Mouse (Mus musculus) CH12.LX (cell line): ENCODE measurements at regions not wholly inside any gene's neighbourhood (a gene's known extent, or its start where the extent isn't known, plus 50 kb on each side); places are given as distances from the start of the nearest gene placed in this dataset.

Experiments used
- DNase-seq: peaks from one replicate; pipeline ENCODE4 v3.0.0-alpha.2; 2013; ENCODE audit errors: extremely low read depth
- H3K27ac ChIP-seq: 2 replicates; pipeline ENCODE4 v1.5.1; 2012; ENCODE audit warnings: low read depth, mild to moderate bottlenecking, control low read depth, moderate library complexity; ENCODE audit not compliant: insufficient read depth
- H3K27me3 ChIP-seq: replicated peaks from 2 replicates; pipeline ENCODE3; 2012; ENCODE audit warnings: inconsistent platforms
- H3K36me3 ChIP-seq, 2 experiments: replicated peaks in 1 of 2; 2 replicates each; pipeline versions ENCODE3 to v1.6.1; 2012; ENCODE audit warnings: inconsistent platforms in 1 of 2, low read length in 1 of 2, mild to moderate bottlenecking in 1 of 2, mixed read lengths in 1 of 2, moderate library complexity in 1 of 2; ENCODE audit not compliant: control insufficient read depth in 1 of 2, insufficient read depth in 1 of 2
- H3K4me1 ChIP-seq, 2 experiments: 2 replicates each; pipeline ENCODE4 v1.6.1; 2012; ENCODE audit warnings: inconsistent platforms in 1 of 2, moderate library complexity in 1 of 2; ENCODE audit not compliant: insufficient read depth in 2 of 2, control insufficient read depth in 1 of 2
- H3K4me2 ChIP-seq: 2 replicates; pipeline ENCODE4 v1.6.1; 2012; ENCODE audit warnings: low read depth, mild to moderate bottlenecking, control low read depth; ENCODE audit not compliant: poor library complexity, insufficient read depth, severe bottlenecking
- H3K4me3 ChIP-seq, 3 experiments: fragments of 150-350 bp in 1 of 3; sonication (generic) in 1 of 3; replicated peaks in 1 of 3; 2 replicates each; pipeline versions ENCODE3 to v1.5.1; 2011 to 2012; ENCODE audit warnings: low read depth in 2 of 3, low read length in 2 of 3, mild to moderate bottlenecking in 2 of 3, moderate library complexity in 2 of 3, control low read depth in 1 of 3, improper control_type of control experiment in 1 of 3, inconsistent platforms in 1 of 3, mixed read lengths in 1 of 3; ENCODE audit not compliant: poor library complexity in 1 of 3
- H3K79me2 ChIP-seq: replicated peaks from 2 replicates; pipeline ENCODE4 v1.6.1; 2012; ENCODE audit warnings: mild to moderate bottlenecking, moderate library complexity; ENCODE audit not compliant: control insufficient read depth, poor library complexity, insufficient read depth, severe bottlenecking; ENCODE audit errors: extremely low read depth
- H3K9ac ChIP-seq: 2 replicates; pipeline ENCODE4 v1.6.1; 2012; ENCODE audit warnings: low read depth, mild to moderate bottlenecking, control low read depth, moderate library complexity; ENCODE audit not compliant: insufficient read depth
- H3K9me3 ChIP-seq: replicated peaks from 2 replicates; pipeline ENCODE3; 2012; ENCODE audit warnings: low read length, inconsistent platforms, mixed read lengths
- BHLHE40 ChIP-seq: IDR thresholded peaks from 2 replicates; pipeline ENCODE4 v1.6.1; 2011; ENCODE audit warnings: mild to moderate bottlenecking, low read depth, low read length, improper control_type of control experiment
- ETS1 ChIP-seq: conservative IDR thresholded peaks from 2 replicates; pipeline ENCODE4 v1.6.1; 2012; ENCODE audit warnings: low read depth, mild to moderate bottlenecking, inconsistent platforms, low read length, improper control_type of control experiment, moderate library complexity
- GABPA ChIP-seq: IDR thresholded peaks from 2 replicates; pipeline ENCODE4 v1.6.1; 2012; ENCODE audit warnings: low read depth, low read length, improper control_type of control experiment, inconsistent platforms; ENCODE audit not compliant: insufficient replicate concordance
- HCFC1 ChIP-seq: IDR thresholded peaks from 2 replicates; pipeline ENCODE4 v1.6.1; 2012; ENCODE audit warnings: low read depth, mild to moderate bottlenecking, inconsistent platforms, low read length, improper control_type of control experiment
- JUND ChIP-seq: conservative IDR thresholded peaks from 2 replicates; pipeline ENCODE4 v1.6.1; 2011; ENCODE audit warnings: low read depth, low read length, improper control_type of control experiment
- MAZ ChIP-seq: IDR thresholded peaks from 2 replicates; pipeline ENCODE4 v1.6.1; 2012; ENCODE audit warnings: low read depth, mild to moderate bottlenecking, inconsistent platforms, low read length, improper control_type of control experiment, moderate library complexity
- NELFE ChIP-seq: IDR thresholded peaks from 2 replicates; pipeline ENCODE4 v1.6.1; 2011; ENCODE audit warnings: low read depth, low read length, improper control_type of control experiment
- POLR2A ChIP-seq: IDR thresholded peaks from 2 replicates; pipeline ENCODE4 v1.6.1; 2011; ENCODE audit warnings: low read depth, mild to moderate bottlenecking, improper control_type of control experiment, low read length
- POLR2AphosphoS2 ChIP-seq: IDR thresholded peaks from 2 replicates; pipeline ENCODE4 v1.6.1; 2011; ENCODE audit warnings: low read depth, low read length, improper control_type of control experiment
- RAD21 ChIP-seq: IDR thresholded peaks from 2 replicates; pipeline ENCODE4 v1.6.1; 2011; ENCODE audit warnings: low read depth, mild to moderate bottlenecking, low read length, improper control_type of control experiment, moderate library complexity
- SMC3 ChIP-seq: IDR thresholded peaks from 2 replicates; pipeline ENCODE4 v1.6.1; 2011; ENCODE audit warnings: low read depth, low read length, improper control_type of control experiment
- USF1 ChIP-seq: IDR thresholded peaks from 2 replicates; pipeline ENCODE4 v1.6.1; 2014; ENCODE audit warnings: low read depth, mild to moderate bottlenecking, inconsistent platforms, low read length, improper control_type of control experiment
- USF2 ChIP-seq: conservative IDR thresholded peaks from 2 replicates; pipeline ENCODE4 v1.6.1; 2011; ENCODE audit warnings: low read depth, low read length, improper control_type of control experiment
- ZC3H11A ChIP-seq: IDR thresholded peaks from 2 replicates; pipeline ENCODE4 v1.6.1; 2012; ENCODE audit warnings: low read depth, mild to moderate bottlenecking, inconsistent platforms, low read length, improper control_type of control experiment
- ZMIZ1 ChIP-seq: IDR thresholded peaks from 2 replicates; pipeline ENCODE4 v1.6.1; 2012; ENCODE audit warnings: low read depth, mild to moderate bottlenecking, inconsistent platforms, low read length, improper control_type of control experiment
- ZNF384 ChIP-seq: IDR thresholded peaks from 2 replicates; pipeline ENCODE4 v1.6.1; 2012; ENCODE audit warnings: low read depth, low read length, improper control_type of control experiment, inconsistent platforms
- dilution Hi-C: fragments of 300-500 bp; cut with MboI; formaldehyde crosslinking; loops from 2 replicates; pipeline ENCODE4 v1.14.3; 2020; ENCODE audit warnings: low sequenced_read_pairs; ENCODE audit not compliant: extremely low pct_unique_long_range_greater_than_20kb, extremely low pct_ligation_motif_present
- in situ Hi-C: fragments of 300-500 bp; cut with MboI; formaldehyde crosslinking; loops from 3 replicates; pipeline ENCODE4 v1.14.3; 2019; ENCODE audit warnings: low sequenced_read_pairs, low pct_ligation_motif_present, low pct_unique_long_range_greater_than_20kb, mixed read lengths

DNA sequence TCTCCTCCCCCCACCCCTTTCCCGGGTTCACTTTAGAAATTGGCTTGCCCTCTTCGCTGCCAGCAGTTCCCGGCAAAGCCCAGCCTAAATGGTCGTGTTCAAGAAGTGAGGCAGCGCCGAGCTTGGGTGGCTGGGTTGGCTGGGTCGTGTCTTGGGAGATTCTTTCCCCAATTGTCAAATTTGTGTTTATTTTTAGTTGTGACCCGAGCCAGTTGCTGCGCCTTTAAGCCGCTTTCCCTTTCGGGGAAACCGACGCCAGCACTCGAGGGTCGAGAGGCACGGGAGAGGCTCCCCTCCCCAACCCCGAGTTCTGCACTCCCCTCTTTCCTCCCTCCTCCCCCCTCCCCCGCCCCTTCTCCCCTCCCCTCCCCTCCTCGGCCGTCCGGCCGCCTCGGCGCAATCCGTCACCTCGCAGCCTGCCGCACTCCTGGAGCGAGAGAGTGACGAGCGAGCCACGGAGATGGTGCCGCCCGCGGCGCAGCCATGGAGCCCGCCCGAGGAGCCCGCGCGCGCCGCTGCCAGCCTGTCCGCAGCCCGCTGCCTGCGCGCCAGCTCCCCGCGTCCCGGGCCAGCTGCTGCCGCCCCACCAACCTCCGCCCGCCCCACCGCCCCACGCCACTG lies 64.6 kb upstream of the Frmpd3 start:
- H3K4me3 ChIP-seq: no peak overlapping the region
- TF ChIP-seq GABPA: no peak
- TF ChIP-seq, all 38 proteins: peak for 0
- Histone ChIP-seq H3K27ac (no peak overlapping the region), H3K9me3 (no peaks in the 10 kb centered on the region), H3K27me3 (no peaks in the 10 kb centered on the region), H3K79me2 (no peaks in the 10 kb centered on the region), H3K36me3 (no peaks in the 10 kb centered on the region), H3K9ac (no peak overlapping the region), H3K4me1 (no peaks in the 10 kb centered on the region), H3K4me2 (no peak overlapping the region)
- dilution Hi-C loops (no loop called here), in situ Hi-C loops (no loop called here)
- DNase-seq: no peak

DNA sequence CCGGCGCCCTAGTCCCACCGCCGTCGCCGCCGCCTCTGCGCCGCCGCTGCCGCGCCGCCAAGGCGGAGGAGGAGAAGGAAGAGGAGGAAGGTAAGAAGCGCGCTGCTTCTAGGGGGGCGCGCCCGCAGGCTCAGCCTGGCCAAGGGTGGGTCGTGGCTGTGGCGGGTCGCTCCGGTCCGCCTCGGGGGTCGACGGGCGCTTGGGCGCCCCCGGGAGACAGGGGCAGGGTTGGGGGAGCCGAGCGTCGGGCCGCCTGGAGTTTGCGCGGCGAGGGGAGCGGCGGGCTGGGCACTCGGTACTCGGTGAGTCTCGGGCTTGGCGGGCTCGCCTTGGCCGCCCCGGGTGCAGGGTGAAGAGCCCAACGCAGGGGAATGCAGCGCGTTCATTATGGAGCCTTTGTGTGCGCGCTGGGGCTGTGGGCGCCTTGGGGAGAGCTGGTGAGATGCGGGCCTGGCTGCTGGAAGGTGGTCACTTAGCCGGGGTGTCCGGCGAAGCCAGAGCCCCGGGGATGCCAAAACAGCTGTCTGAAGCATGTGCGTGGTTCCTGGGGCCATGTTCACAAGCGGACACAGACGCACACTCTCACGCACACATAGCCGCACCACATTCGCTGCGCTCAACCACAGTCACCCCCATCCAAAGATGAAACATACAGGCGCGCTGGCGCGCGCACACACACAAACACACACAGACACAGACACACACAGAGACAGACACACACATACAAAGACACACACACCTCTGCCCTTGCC lies 63.9 kb upstream of the Frmpd3 start:
- Histone ChIP-seq H3K4me3 (no peak overlapping the region), H3K27ac (no peak overlapping the region), H3K4me2 (no peak overlapping the region), H3K9me3 (no peaks in the 10 kb centered on the region), H3K79me2 (no peaks in the 10 kb centered on the region), H3K36me3 (no peaks in the 10 kb centered on the region), H3K9ac (no peak overlapping the region), H3K27me3 (no peaks in the 10 kb centered on the region), H3K4me1 (no peaks in the 10 kb centered on the region)
- TF ChIP-seq NELFE: no peak
- no peak for TF ChIP-seq USF2
- no peak for TF ChIP-seq POLR2A
- TF ChIP-seq JUND: no peak
- no peak for TF ChIP-seq POLR2AphosphoS2
- no peak for TF ChIP-seq MAZ
- TF ChIP-seq GABPA: no peak
- TF ChIP-seq ZNF384: no peak
- no peak for TF ChIP-seq BHLHE40
- no peak for TF ChIP-seq ZC3H11A
- no peak for TF ChIP-seq SMC3
- no peak for TF ChIP-seq ETS1
- TF ChIP-seq USF1: no peak
- no peak for TF ChIP-seq HCFC1
- no peak for TF ChIP-seq ZMIZ1
- no peak for TF ChIP-seq RAD21
- in situ Hi-C loops: no loop called here
- dilution Hi-C loops: no loop called here
- no peak for DNase-seq
